Mouse (Mus musculus) spleen, adult 2 months (tissue): ENCODE results near the gene Sec31a. TPM values are rescaled to one million over a fixed set of nuclear protein-coding genes. Genes with fewer than 3 reads are reported as not detected.

Source experiments
- DNase-seq, 2 experiments: peaks; one replicate each; pipeline versions ENCODE4 v3.0.0 to v3.0.0-alpha.2; 2012 to 2021; ENCODE audit warnings: low spot score in 2 of 2, low read depth in 1 of 2
- H3K27ac ChIP-seq: fragments of 200-500 bp; 2 replicates; pipeline ENCODE4 v1.5.1; 2012; ENCODE audit warnings: low read length, inconsistent platforms; ENCODE audit not compliant: insufficient read depth
- H3K27me3 ChIP-seq: fragments of 200-500 bp; 2 replicates; pipeline ENCODE4 v1.6.1; 2012; ENCODE audit warnings: mild to moderate bottlenecking, moderate library complexity, low read length, inconsistent platforms; ENCODE audit not compliant: control insufficient read depth, insufficient read depth
- H3K36me3 ChIP-seq: fragments of 200-500 bp; 2 replicates; pipeline ENCODE4 v1.6.1; 2012; ENCODE audit warnings: mild to moderate bottlenecking, low read length, inconsistent platforms; ENCODE audit not compliant: control insufficient read depth, insufficient read depth
- H3K4me1 ChIP-seq: fragments of 200-500 bp; 2 replicates; pipeline ENCODE4 v1.6.1; 2011; ENCODE audit warnings: inconsistent platforms; ENCODE audit not compliant: control insufficient read depth, insufficient read depth, insufficient read length
- H3K4me3 ChIP-seq: fragments of 200-500 bp; 2 replicates; pipeline ENCODE4 v1.5.1; 2011; ENCODE audit warnings: mild to moderate bottlenecking, inconsistent platforms; ENCODE audit not compliant: insufficient read depth, insufficient read length; ENCODE audit errors: extremely low read depth
- CTCF ChIP-seq: fragments of 200-500 bp; IDR thresholded peaks from 2 replicates; pipeline ENCODE4 v1.5.1; 2011; ENCODE audit warnings: mild to moderate bottlenecking, inconsistent platforms; ENCODE audit not compliant: insufficient read depth, insufficient read length, insufficient replicate concordance; ENCODE audit errors: extremely low read depth
- POLR2A ChIP-seq: fragments of 200-500 bp; IDR thresholded peaks from 2 replicates; pipeline ENCODE4 v1.6.1; 2011; ENCODE audit warnings: low read depth, low read length, inconsistent platforms
- WGBS: fragments of 180-500 bp; shearing (Covaris S2); methylation state at CpG from one replicate; pipeline ENCODE4 v1.1.7; 2018; 5-methylcytosine and 5-hydroxymethylcytosine counted together
- polyA plus RNA-seq: library from polyadenylated mRNA; depleted of rRNA; stranded (reverse); fragments of >200 nt; gene quantifications from 2 replicates; pipeline ENCODE4 v1.2.3, GENCODE M21; 2012

Gene Sec31a
- polyA plus RNA-seq, 1 experiment, result 122 TPM

GRCm38 (mm10) chr5:100412886-100413285 lies 3.1 kb downstream of the Sec31a start:
- WGBS, result 88% methylated on average over 3 of the region's 3 CpGs
- Histone ChIP-seq H3K4me3 (no peak overlapping the region), H3K27ac (no peak overlapping the region), H3K4me1 (peaks cover 5% of the 10 kb centered on the region; the same call in 1 of the 2 replicates), H3K36me3 (peaks cover 2% of the 10 kb centered on the region; the same call in 1 of the 2 replicates), H3K27me3 (no peaks in the 10 kb centered on the region)
- no peak for DNase-seq
- TF ChIP-seq CTCF, result no peak
- no peak for TF ChIP-seq POLR2A

- Histone ChIP-seq H3K36me3 (peaks cover 5% of the 10 kb centered on the region; the same call in 1 of the 2 replicates), H3K27me3 (no peaks in the 10 kb centered on the region), H3K4me1 (peaks cover 3% of the 10 kb centered on the region; the same call in 1 of the 2 replicates), H3K27ac (no peak overlapping the region), H3K4me3 (no peak overlapping the region)
- DNase-seq, result no peak
- 80% methylated on average over 5 of the region's 5 CpGs for WGBS
- no peak for TF ChIP-seq CTCF
- no peak for TF ChIP-seq POLR2A
Observed at GRCm38 (mm10) chr5:100410281-100410680, 5.8 kb downstream of the Sec31a start.

- 87% methylated on average over 5 of the region's 5 CpGs for WGBS
Observed at GRCm38 (mm10) chr5:100408485-100408884, 7.5 kb downstream of the Sec31a start.

GRCm38 (mm10) chr5:100396753-100397152 lies 19.3 kb downstream of the Sec31a start:
- Histone ChIP-seq H3K36me3 (peaks cover 28% of the 10 kb centered on the region), H3K27ac (no peak overlapping the region), H3K4me1 (no peaks in the 10 kb centered on the region), H3K4me3 (no peak overlapping the region), H3K27me3 (no peaks in the 10 kb centered on the region)
- WGBS, result 94% methylated on average over 3 of the region's 3 CpGs
- TF ChIP-seq CTCF (no peak), POLR2A (no peak)
- no peak for DNase-seq

More at GRCm38 (mm10) chr5:100408485-100408884, 7.5 kb downstream of the Sec31a start:
- Histone ChIP-seq H3K27me3 (no peaks in the 10 kb centered on the region), H3K36me3 (peaks cover 15% of the 10 kb centered on the region), H3K4me3 (no peak overlapping the region), H3K4me1 (no peaks in the 10 kb centered on the region), H3K27ac (no peak overlapping the region)
- no peak for DNase-seq
- TF ChIP-seq POLR2A (no peak), CTCF (no peak)

- DNase-seq, result no peak
- TF ChIP-seq POLR2A, result no peak
- no peak for TF ChIP-seq CTCF
- H3K27ac ChIP-seq, result no peak overlapping the region
- 75% methylated on average over 3 of the region's 3 CpGs for WGBS
- no peaks in the 10 kb centered on the region for H3K4me1 ChIP-seq
- H3K4me3 ChIP-seq, result no peak overlapping the region
- H3K36me3 ChIP-seq, result peaks cover 31% of the 10 kb centered on the region
- H3K27me3 ChIP-seq, result no peaks in the 10 kb centered on the region
Observed at GRCm38 (mm10) chr5:100393681-100394080, 22.4 kb downstream of the Sec31a start.

- Histone ChIP-seq H3K27me3 (no peaks in the 10 kb centered on the region), H3K4me3 (no peak overlapping the region), H3K4me1 (no peaks in the 10 kb centered on the region), H3K27ac (no peak overlapping the region), H3K36me3 (peaks cover 34% of the 10 kb centered on the region)
- 94% methylated on average over 20 of the region's 20 CpGs for WGBS
- DNase-seq, result no peak
- no peak for TF ChIP-seq CTCF
- no peak for TF ChIP-seq POLR2A
Observed at GRCm38 (mm10) chr5:100392436-100392955, 23.5 kb downstream of the Sec31a start.

GRCm38 (mm10) chr5:100383782-100384510 lies 32.1 kb downstream of the Sec31a start:
- TF ChIP-seq CTCF (no peak), POLR2A (no peak)
- 93% methylated on average over 18 of the region's 18 CpGs for WGBS
- no peaks in the 10 kb centered on the region for H3K4me1 ChIP-seq
- no peak for DNase-seq
- H3K27ac ChIP-seq, result no peak overlapping the region
- no peak overlapping the region for H3K4me3 ChIP-seq
- no peaks in the 10 kb centered on the region for H3K27me3 ChIP-seq
- peaks cover 48% of the 10 kb centered on the region for H3K36me3 ChIP-seq
